Mouse (Mus musculus) right cerebral cortex, postnatal 14 days (tissue): ENCODE results near the gene Fam189a2.

Experiments used
- DNase-seq: peaks from one replicate; pipeline ENCODE4 v3.0.0; 2022

Gene Fam189a2

GRCm38 (mm10) chr19:24030871-24031556 lies at the start of gene Fam189a2:
TSS of gene Fam189a2 (minus strand) at chr19:24031019.
- peak; percentile 44 for DNase-seq

- DNase-seq = no peak
Measured at GRCm38 (mm10) chr19:24077658-24078057, 46.8 kb upstream of the Fam189a2 start.

- no peak for DNase-seq
Measured at GRCm38 (mm10) chr19:24076536-24076935, 45.7 kb upstream of the Fam189a2 start.

GRCm38 (mm10) chr19:24075927-24076326 lies 45.1 kb upstream of the Fam189a2 start:
- DNase-seq = no peak

- DNase-seq = no peak
Measured at GRCm38 (mm10) chr19:24073155-24073554, 42.3 kb upstream of the Fam189a2 start.

GRCm38 (mm10) chr19:24064348-24064895 lies 33.6 kb upstream of the Fam189a2 start:
- DNase-seq = no peak

- no peak for DNase-seq
Measured at GRCm38 (mm10) chr19:24063585-24063984, 32.8 kb upstream of the Fam189a2 start.

- DNase-seq = no peak
Measured at GRCm38 (mm10) chr19:24058851-24059250, 28.0 kb upstream of the Fam189a2 start.

GRCm38 (mm10) chr19:24058021-24058420 lies 27.2 kb upstream of the Fam189a2 start:
- DNase-seq = no peak

GRCm38 (mm10) chr19:24056880-24057279 lies 26.1 kb upstream of the Fam189a2 start:
- no peak for DNase-seq

- no peak for DNase-seq
Measured at GRCm38 (mm10) chr19:24054904-24055303, 24.1 kb upstream of the Fam189a2 start.

- DNase-seq = no peak
Measured at GRCm38 (mm10) chr19:24054265-24054664, 23.4 kb upstream of the Fam189a2 start.

GRCm38 (mm10) chr19:24050514-24050913 lies 19.7 kb upstream of the Fam189a2 start:
- no peak for DNase-seq

GRCm38 (mm10) chr19:24049329-24049728 lies 18.5 kb upstream of the Fam189a2 start:
- no peak for DNase-seq

GRCm38 (mm10) chr19:24046395-24046993 lies 15.7 kb upstream of the Fam189a2 start:
- DNase-seq = no peak

- no peak for DNase-seq
Measured at GRCm38 (mm10) chr19:24042387-24042786, 11.6 kb upstream of the Fam189a2 start.

GRCm38 (mm10) chr19:24039061-24039853 lies 8.4 kb upstream of the Fam189a2 start:
- no peak for DNase-seq

- no peak for DNase-seq
Measured at GRCm38 (mm10) chr19:24034367-24034766, 3.5 kb upstream of the Fam189a2 start.

- no peak for DNase-seq
Measured at GRCm38 (mm10) chr19:24032654-24033236, 1.9 kb upstream of the Fam189a2 start.

GRCm38 (mm10) chr19:24030511-24030870 lies 328 bp downstream of the Fam189a2 start:
- peak; percentile 30 for DNase-seq

- DNase-seq = no peak
Measured at GRCm38 (mm10) chr19:24029616-24030510, 956 bp downstream of the Fam189a2 start.

GRCm38 (mm10) chr19:24025876-24026275 lies 4.9 kb downstream of the Fam189a2 start:
- no peak for DNase-seq
